Mouse (Mus musculus) testis, adult 2 months (tissue): ENCODE data around the gene Hcfc1r1.

Source experiments
- CTCF ChIP-seq: fragments of 200-500 bp; IDR thresholded peaks from 2 replicates; pipeline ENCODE4 v1.5.1; 2012; ENCODE audit warnings: low read depth, mild to moderate bottlenecking, inconsistent platforms, low read length, moderate library complexity; ENCODE audit not compliant: control insufficient read depth, insufficient read depth, insufficient replicate concordance
- POLR2A ChIP-seq: fragments of 200-500 bp; IDR thresholded peaks from 2 replicates; pipeline ENCODE4 v1.6.1; 2012; ENCODE audit warnings: low read depth, mild to moderate bottlenecking, inconsistent platforms, low read length, moderate library complexity; ENCODE audit not compliant: control insufficient read depth

- TF ChIP-seq CTCF (no peak), POLR2A (no peak)
Measured at GRCm38 (mm10) chr17:23627813-23628212, 45.6 kb upstream of the Hcfc1r1 start.
